Comparison of ENCODE assay signal across 16 mouse cellular contexts in genomic region chr5:38102945-38103344, GRCm38 (mm10).
"Had no signal": no experiment of that assay in that cellular context is flagged by ENCODE, and none has a peak within 500 bp of the region (broad histone marks: within the 10 kb centered on the region; RNA-seq: fewer than 3 reads in every experiment).

No protein-coding gene starts in this region.

- H3K4me1 ChIP-seq: stomach, embryonic 15.5 days had no signal

- H3K27me3 ChIP-seq: neural tube, embryonic 13.5 days; neural tube, embryonic 15.5 days; stomach, embryonic 15.5 days had no signal

- H3K9me3 ChIP-seq: neural tube, embryonic 13.5 days; neural tube, embryonic 15.5 days; stomach, embryonic 15.5 days had no signal

- H3K27ac ChIP-seq: neural tube, embryonic 13.5 days; neural tube, embryonic 15.5 days; stomach, embryonic 15.5 days; stomach, postnatal 0 days had no signal

- H3K4me2 ChIP-seq: neural tube, embryonic 13.5 days; neural tube, embryonic 15.5 days; stomach, embryonic 15.5 days had no signal

- DNase-seq: retina, postnatal 1 day; right cerebral cortex, adult 18-20 months; right cerebral cortex, postnatal 14 days; right cerebral cortex, postnatal 25 days; right cerebral cortex, postnatal 4 days; spleen, adult 18-20 months; thymus, adult 18-20 months; thymus, adult 2 months; thymus, postnatal 14 days; thymus, postnatal 25 days; thymus, postnatal 36 days; thymus, postnatal 4 days had no signal

- H3K4me3 ChIP-seq: neural tube, embryonic 13.5 days; neural tube, embryonic 15.5 days; stomach, embryonic 15.5 days had no signal

- H3K9ac ChIP-seq: neural tube, embryonic 13.5 days; neural tube, embryonic 15.5 days; stomach, embryonic 15.5 days had no signal
